Mouse (Mus musculus) E14TG2a.4 (cell line): ENCODE measurements at regions not wholly inside any gene's neighbourhood (a gene's known extent, or its start where the extent isn't known, plus 50 kb on each side); places are given as distances from the start of the nearest gene placed in this dataset.

ENCODE experiments used
- H3K27me3 ChIP-seq: 2 replicates; pipeline ENCODE4 v1.6.1; 2014; ENCODE audit warnings: low read length, control low read depth; ENCODE audit not compliant: insufficient read depth
- H3K36me3 ChIP-seq: 2 replicates; pipeline ENCODE4 v1.6.1; 2014; ENCODE audit warnings: low read length, control low read depth; ENCODE audit not compliant: insufficient read depth
- H3K4me1 ChIP-seq: replicated peaks from 2 replicates; pipeline ENCODE4 v1.6.1; 2014; ENCODE audit warnings: low read depth, low read length, control low read depth
- H3K4me3 ChIP-seq: replicated peaks from 2 replicates; pipeline ENCODE4 v1.5.1; 2014; ENCODE audit warnings: mild to moderate bottlenecking, low read length
- H3K9me3 ChIP-seq: 2 replicates; pipeline ENCODE4 v1.6.1; 2014; ENCODE audit warnings: low read length, control low read depth
- CTCF ChIP-seq: conservative IDR thresholded peaks from 2 replicates; pipeline ENCODE4 v1.5.1; 2014; ENCODE audit warnings: low read length
- NANOG ChIP-seq: IDR thresholded peaks from 2 replicates; pipeline ENCODE4 v1.6.1; 2014; ENCODE audit warnings: borderline replicate concordance, low read length, mixed read lengths
- POU5F1 ChIP-seq: IDR thresholded peaks from 2 replicates; pipeline ENCODE4 v1.6.1; 2014; ENCODE audit warnings: low read length, borderline replicate concordance

DNA sequence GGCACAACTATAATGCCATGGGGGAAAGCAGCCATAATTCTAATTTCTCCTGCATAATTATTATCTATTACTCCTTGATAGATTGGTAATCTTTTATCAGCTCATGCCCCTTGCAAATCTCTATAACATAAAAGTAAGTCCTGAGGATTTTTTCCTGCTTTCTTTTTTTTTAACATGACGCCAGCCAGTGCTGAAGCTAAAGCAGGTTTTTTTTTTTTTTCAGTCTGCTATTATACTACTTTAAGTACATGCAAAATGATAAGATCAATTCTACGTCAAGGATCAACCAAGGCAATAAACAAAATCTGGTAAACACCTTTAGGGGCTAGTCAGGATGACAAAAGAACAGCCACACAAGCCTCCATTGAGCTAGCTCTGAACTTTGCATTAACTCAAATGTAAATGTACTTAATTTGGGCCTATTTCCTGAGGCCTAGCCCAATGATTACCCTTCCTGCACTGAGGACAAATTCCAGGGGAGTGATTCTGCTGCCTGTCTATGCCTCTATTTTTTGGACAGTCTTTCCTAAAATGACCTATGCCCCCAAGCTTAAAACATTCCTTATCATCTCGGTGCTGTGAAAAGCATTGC, 434.8 kb downstream of the 1810013L24Rik start:
- peaks cover 35% of the 10 kb centered on the region for H3K4me1 ChIP-seq
- TF ChIP-seq NANOG (no peak), CTCF (no peak), POU5F1 (no peak)
- H3K9me3 ChIP-seq: peaks cover 95% of the 10 kb centered on the region
- H3K4me3 ChIP-seq: no peak overlapping the region
- no peaks in the 10 kb centered on the region for H3K27me3 ChIP-seq
- H3K36me3 ChIP-seq: peaks cover 51% of the 10 kb centered on the region

DNA sequence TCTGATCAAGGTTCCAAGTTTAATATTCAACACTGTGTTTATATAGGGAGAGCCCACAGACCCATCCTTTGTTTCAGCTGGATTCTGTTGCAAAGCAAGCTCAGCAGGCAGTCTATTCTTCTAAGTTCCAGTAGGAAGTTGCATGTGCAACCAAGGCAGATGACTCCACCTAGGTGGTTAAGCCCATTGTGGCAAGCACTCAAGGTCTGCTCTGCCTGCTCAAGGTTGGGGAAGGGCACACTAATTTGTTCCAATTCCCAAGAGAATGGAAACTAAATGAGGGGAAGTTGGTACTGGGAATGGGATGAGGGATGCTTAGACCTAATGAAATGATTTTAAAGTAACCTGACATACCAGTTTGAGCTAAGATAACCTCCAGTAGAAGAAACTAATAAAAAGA, 437.3 kb downstream of the 1810013L24Rik start:
- TF ChIP-seq CTCF (no peak), NANOG (peak; percentile 81)
- peaks cover 48% of the 10 kb centered on the region for H3K36me3 ChIP-seq
- H3K9me3 ChIP-seq: peaks cover 79% of the 10 kb centered on the region
- H3K4me1 ChIP-seq: peaks cover 51% of the 10 kb centered on the region
- H3K4me3 ChIP-seq: no peak overlapping the region
- H3K27me3 ChIP-seq: no peaks in the 10 kb centered on the region

GRCm38 (mm10) chr16:9270099-9270498, 440.2 kb downstream of the 1810013L24Rik start:
- Histone ChIP-seq H3K4me3 (no peak overlapping the region), H3K4me1 (peaks cover 71% of the 10 kb centered on the region), H3K27me3 (no peaks in the 10 kb centered on the region), H3K9me3 (peaks cover 57% of the 10 kb centered on the region), H3K36me3 (peaks cover 39% of the 10 kb centered on the region; the same call in 1 of the 2 replicates)
- no peak for TF ChIP-seq POU5F1
- TF ChIP-seq NANOG: no peak
- TF ChIP-seq CTCF: no peak

GRCm38 (mm10) chr16:9270671-9271070, 440.8 kb downstream of the 1810013L24Rik start:
- H3K9me3 ChIP-seq: peaks cover 51% of the 10 kb centered on the region
- no peak for TF ChIP-seq CTCF
- TF ChIP-seq NANOG: no peak
- TF ChIP-seq POU5F1: no peak
- no peak overlapping the region for H3K4me3 ChIP-seq
- peaks cover 34% of the 10 kb centered on the region; the same call in 1 of the 2 replicates for H3K36me3 ChIP-seq
- H3K27me3 ChIP-seq: no peaks in the 10 kb centered on the region
- peaks cover 72% of the 10 kb centered on the region for H3K4me1 ChIP-seq

- Histone ChIP-seq H3K9me3 (peaks cover 22% of the 10 kb centered on the region), H3K4me1 (peaks cover 58% of the 10 kb centered on the region), H3K27me3 (no peaks in the 10 kb centered on the region), H3K36me3 (peaks cover 18% of the 10 kb centered on the region; the same call in 1 of the 2 replicates), H3K4me3 (no peak overlapping the region)
- TF ChIP-seq NANOG (no peak), CTCF (no peak), POU5F1 (no peak)
Measured at GRCm38 (mm10) chr16:9273751-9274300, 443.9 kb downstream of the 1810013L24Rik start.

- H3K36me3 ChIP-seq: peaks cover 12% of the 10 kb centered on the region; the same call in 1 of the 2 replicates
- H3K4me1 ChIP-seq: peaks cover 56% of the 10 kb centered on the region
- H3K4me3 ChIP-seq: no peak overlapping the region
- peaks cover 15% of the 10 kb centered on the region; the same call in 1 of the 2 replicates for H3K9me3 ChIP-seq
- TF ChIP-seq CTCF: no peak
- TF ChIP-seq NANOG: no peak
- no peak for TF ChIP-seq POU5F1
- H3K27me3 ChIP-seq: no peaks in the 10 kb centered on the region
Measured at GRCm38 (mm10) chr16:9274583-9275100, 444.7 kb downstream of the 1810013L24Rik start.

DNA sequence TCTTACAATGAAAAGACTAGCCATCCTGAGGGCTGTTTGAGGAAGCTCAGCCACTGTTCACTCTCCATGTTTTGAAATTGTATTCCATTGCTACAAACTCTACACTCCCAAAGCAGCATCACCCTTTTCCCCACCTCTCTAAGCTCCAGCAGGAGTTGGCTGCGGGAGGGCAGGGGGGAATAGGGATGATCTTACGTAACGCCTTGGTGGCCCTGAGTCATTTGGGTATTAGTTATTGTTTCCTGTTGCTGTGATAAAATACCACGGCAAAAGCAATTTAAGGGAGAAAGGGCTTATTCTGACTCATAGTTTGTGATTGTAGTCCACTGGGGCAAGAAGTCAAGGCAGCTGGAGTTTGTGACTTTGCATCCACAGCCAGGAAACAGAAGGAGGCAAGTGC, 445.5 kb downstream of the 1810013L24Rik start:
- H3K4me1 ChIP-seq: peaks cover 56% of the 10 kb centered on the region
- H3K36me3 ChIP-seq: peaks cover 7% of the 10 kb centered on the region; the same call in 1 of the 2 replicates
- no peak for TF ChIP-seq POU5F1
- TF ChIP-seq NANOG: no peak
- TF ChIP-seq CTCF: no peak
- no peaks in the 10 kb centered on the region for H3K27me3 ChIP-seq
- H3K9me3 ChIP-seq: peaks cover 14% of the 10 kb centered on the region; the same call in 1 of the 2 replicates
- no peak overlapping the region for H3K4me3 ChIP-seq

- Histone ChIP-seq H3K9me3 (peaks cover 6% of the 10 kb centered on the region; the same call in 1 of the 2 replicates), H3K27me3 (no peaks in the 10 kb centered on the region), H3K4me3 (no peak overlapping the region), H3K36me3 (no peaks in the 10 kb centered on the region; the same call in 1 of the 2 replicates), H3K4me1 (peaks cover 64% of the 10 kb centered on the region)
- TF ChIP-seq POU5F1 (no peak), CTCF (no peak), NANOG (no peak)
Measured at GRCm38 (mm10) chr16:9277064-9277463, 447.2 kb downstream of the 1810013L24Rik start.
